Mouse (Mus musculus): ENCODE measurements around the gene Dnhd1. TPM values are rescaled to one million over a fixed set of nuclear protein-coding genes. Genes with fewer than 3 reads are reported as not detected.
"Not testable (repeated sequence)": the region's sequence is repeated elsewhere in the genome, so short reads cannot be mapped to it uniquely, and the experiment has no call there.

Dnhd1 gene
- total RNA-seq, 2 experiments from 2014 or later = 5.5 to 6.5 TPM

DNA sequence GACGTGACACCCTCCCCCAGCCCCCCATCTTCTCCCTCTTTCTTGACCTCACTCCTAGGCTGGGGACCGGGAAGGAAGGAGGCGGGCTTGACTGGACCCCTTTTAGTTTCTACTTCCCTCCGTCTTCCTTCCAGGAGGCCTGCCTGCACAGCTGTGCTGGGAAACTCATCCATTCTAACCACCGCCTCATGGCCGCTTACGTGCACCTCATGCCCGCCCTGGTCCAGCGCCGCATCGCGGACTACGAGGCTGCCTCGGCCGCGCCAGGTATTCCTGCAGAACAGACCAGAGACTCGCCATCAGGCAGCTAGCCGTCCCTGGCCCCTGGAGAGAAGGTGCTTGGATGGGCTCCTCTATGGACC is 9.8 kb upstream of the Dnhd1 start:
- DNase-seq = no peak

DNA sequence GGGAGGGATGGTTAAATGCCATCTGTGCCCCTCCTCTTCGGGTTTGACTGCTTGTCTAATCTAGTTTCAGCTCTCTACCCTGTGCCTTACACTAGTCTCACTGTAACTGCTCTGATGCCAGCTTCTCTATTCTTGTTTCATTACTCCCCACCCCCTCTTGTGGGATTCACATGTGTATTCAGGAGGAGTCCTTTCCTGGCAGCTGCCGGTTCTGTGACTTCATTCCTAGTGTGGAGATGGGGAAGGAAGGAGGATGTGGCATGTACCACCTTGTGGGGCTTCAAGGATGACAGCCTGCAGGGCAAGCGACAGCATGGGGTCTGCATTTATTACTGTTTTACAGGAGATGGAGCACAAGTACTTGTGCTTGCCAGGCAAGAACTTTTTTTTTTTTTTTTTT is 8.7 kb upstream of the Dnhd1 start:
- DNase-seq = no peak

DNA sequence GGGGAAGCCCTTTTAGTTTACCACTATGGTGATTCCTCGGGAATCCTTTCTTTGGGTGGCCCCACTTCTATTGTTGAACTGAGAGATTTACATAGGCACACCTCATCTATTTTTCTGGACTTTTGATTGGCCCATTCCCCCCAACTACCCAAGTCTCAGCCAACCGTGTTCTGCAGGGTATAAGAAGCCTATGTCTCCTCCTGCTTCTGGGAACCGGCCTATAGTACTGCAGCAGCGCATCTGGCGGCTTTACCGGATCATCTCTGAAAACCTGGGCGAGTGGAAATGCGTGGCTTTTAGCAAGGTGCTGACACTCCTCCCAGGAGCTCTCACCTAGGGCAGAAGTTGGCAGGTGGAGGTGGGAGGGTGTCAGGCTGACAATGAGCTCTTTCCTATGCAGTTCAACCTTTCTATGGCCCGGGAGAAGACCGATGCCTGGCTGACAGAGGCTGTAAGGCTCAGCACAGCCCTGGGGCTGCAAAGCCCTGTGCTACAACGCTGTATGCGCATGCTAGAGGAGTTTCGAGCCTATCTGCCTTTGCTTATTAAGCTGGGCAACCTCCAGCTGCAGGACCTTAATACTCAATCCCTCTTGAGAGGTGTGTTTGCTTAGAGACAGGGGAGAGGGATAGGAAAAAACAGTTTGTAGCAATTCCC is 35.0 kb downstream of the Dnhd1 start:
- no peak for DNase-seq

DNA sequence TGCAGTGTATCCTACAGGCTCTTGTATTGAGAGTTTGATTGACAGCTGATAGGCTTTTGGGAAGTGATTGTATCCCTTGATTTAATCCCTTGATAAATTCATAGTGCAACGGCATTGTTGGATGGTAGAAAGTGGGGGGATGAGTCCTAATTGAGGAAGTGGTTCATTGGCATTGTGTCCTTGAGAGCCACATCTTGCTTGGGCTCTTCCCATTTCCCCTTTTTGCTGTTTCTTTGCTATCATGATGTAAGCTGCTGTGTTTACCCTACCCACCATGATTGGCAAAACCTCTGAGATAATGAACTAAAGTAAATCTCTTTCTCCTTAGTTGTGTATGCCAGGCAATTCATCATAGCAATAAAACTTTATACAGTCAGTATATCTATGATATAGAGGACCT is 40.2 kb downstream of the Dnhd1 start:
- DNase-seq = no peak

DNA sequence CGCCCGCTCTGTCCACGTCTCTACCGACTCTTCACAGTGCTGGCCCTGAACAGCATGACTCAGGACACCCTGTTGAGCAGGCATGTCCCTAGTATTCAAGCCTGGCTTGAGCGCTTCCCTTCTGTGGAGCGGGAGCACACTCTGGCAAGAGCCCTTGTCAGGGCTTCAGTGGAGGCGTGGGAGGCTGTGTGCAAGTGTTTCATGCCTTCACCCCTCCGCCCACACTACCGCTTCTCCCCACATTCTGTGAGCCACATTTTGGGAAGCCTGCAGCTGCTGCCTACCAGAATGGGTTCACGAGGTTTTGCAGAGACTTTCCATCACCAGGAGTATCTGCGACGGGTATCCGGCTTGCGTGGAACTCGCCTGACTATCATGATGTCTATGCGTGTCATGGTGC is 52.6 kb downstream of the Dnhd1 start:
- peak; percentile 27 to 40 for DNase-seq

- DNase-seq = no peak
Observed at GRCm38 (mm10) chr7:105703816-105704215, 53.2 kb downstream of the Dnhd1 start.

- no peak for DNase-seq
Observed at GRCm38 (mm10) chr7:105708733-105709132, 58.1 kb downstream of the Dnhd1 start.

- no peak for DNase-seq
Observed at GRCm38 (mm10) chr7:105715366-105715765, 64.7 kb downstream of the Dnhd1 start.

- DNase-seq = no peak
Observed at GRCm38 (mm10) chr7:105721916-105722315, 71.3 kb downstream of the Dnhd1 start.

GRCm38 (mm10) chr7:105726144-105726979 is 75.7 kb downstream of the Dnhd1 start:
- DNase-seq = peak; percentile 35 to 42

DNA sequence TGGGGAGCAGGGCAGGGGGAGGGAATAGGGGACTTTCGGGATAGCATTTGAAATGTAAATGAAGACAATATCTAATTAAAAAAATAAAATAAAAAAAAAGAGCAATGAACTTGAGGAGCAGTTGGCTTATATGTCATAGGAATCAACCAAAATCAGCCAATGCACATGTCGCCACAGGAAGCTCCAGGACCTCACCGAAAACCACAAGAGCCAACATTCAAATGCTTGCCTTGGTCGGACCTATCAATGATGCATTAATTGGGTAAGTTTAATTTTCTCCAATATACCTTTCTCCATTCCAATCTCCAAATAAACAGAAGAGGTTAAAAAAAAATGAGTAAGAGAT is 76.3 kb downstream of the Dnhd1 start:
- no peak for DNase-seq

DNA sequence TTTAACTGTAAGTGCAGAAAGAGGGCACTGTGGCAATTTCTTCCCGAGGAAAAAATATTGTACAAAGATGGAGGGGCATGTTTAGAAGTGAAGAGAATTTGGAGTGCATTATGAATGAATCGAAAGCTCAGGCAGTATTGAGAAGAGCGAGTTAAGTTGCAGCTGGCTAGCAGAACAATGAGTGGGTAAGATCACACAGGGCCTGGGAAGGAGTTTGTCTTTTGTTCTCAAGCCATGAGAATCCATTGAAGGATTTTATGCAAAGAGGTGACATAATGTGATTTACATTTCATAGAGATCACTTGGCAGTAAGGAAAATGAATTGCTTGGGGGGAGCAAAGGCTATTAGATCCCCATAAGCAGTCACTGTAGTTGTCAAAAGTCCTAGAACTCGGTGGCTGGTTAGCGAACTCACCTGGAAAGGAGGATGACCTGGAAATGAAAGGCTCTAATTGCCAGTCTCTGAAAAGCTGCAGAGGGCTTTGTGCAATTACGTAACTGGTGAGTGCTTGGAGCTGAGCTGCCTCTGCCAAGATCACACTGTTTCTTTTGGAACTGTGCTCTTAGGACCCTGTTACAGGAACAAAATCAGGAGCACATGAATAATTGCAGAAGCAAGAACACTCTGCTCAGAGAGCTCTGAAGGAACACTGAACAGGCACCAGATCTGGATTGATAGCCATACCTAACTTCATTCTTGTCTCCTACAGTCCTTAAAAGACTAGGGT is 78.2 kb downstream of the Dnhd1 start:
- peak; percentile 31 to 37 for DNase-seq

- no peak for DNase-seq
Observed at GRCm38 (mm10) chr7:105733836-105734235, 83.2 kb downstream of the Dnhd1 start.

GRCm38 (mm10) chr7:105734826-105735225 is 84.2 kb downstream of the Dnhd1 start:
- no peak for DNase-seq

DNA sequence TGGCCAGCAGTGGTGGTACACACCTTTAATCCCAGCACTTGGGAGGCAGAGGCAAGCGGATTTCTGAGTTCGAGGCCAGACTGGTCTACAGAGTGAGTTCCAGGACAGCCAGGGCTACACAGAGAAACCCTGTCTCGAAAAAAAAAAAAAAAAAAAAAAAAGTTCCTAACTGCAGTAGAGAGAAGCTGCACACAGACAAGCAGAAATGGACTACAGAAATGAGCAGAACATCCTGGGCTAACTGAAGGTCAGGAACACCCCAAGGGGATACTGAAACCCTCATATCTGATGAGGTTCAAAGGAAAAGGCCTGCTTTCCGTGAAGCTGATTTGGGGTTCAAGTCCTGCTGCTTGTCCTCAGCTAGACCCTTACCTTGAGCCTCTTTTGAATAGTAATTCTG is 84.8 kb downstream of the Dnhd1 start:
- not testable (repeated sequence) for DNase-seq

DNA sequence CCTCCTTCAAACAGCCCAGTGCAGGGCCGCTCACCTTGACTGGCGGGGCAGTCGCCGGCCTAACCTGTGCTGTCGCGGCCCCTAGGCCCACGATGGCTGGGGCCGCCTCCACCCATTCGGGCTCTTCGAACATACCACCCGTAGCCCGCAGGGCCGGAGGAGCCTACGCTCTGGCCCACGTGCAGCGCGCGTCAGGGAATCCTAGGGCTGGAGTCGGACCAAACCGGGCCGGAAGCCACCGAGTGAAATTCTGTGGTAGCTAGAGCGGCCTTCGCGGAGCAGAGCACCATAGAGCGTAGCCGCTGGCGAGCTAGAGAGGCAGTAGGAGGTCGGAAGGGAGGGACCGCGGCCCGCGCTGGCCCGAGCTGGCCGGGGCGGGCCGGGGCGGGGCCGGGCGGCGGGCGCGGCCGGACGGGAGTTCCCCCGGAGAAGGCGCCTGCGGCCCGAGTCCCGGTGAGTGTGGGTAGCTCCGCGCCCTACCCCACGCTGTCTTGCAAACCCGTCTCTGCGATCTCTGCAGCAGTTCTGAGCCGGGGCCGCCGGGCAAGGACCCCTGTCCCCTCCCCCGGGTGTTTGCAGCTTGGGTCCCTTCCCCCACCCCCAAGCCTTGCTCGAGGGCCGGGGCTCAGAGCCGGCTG is 85.8 kb downstream of the Dnhd1 start, which contains the start of gene Ilk:
TSS of gene Ilk (plus strand) at position 329 of the 638 bp plus-strand sequence.
- peak; percentile 91 to 92 for DNase-seq

- DNase-seq = peak; percentile 28 to 46
Observed at GRCm38 (mm10) chr7:105736911-105737521, 86.4 kb downstream of the Dnhd1 start, which contains the start of gene Rrp8. Rrp8 (minus strand) TSS chr7:105737385.

DNA sequence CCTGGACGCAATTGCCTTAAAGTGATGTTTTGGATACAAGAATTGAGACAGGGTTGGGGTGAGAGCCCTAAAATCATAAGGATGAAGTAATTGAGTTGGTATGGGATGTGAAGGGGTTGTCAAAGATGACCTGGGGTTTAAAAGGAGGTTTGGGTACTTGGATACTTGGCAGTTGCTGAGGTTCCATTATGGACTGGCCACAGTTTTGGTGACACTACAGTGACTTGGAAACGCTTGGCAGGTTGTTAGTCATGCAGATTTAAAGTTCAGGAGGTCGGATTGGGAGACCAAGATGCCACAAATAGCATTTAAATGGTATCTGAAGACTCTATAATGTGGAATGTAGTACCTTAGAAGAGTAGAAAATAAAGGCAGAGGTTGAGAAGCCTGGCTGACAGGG is 87.0 kb downstream of the Dnhd1 start:
- DNase-seq = no peak

- no peak for DNase-seq
Observed at GRCm38 (mm10) chr7:105738286-105738685, 87.7 kb downstream of the Dnhd1 start.

- DNase-seq = no peak
Observed at GRCm38 (mm10) chr7:105738948-105739347, 88.3 kb downstream of the Dnhd1 start.

- no peak for DNase-seq
Observed at GRCm38 (mm10) chr7:105740089-105740795, 89.6 kb downstream of the Dnhd1 start.

DNA sequence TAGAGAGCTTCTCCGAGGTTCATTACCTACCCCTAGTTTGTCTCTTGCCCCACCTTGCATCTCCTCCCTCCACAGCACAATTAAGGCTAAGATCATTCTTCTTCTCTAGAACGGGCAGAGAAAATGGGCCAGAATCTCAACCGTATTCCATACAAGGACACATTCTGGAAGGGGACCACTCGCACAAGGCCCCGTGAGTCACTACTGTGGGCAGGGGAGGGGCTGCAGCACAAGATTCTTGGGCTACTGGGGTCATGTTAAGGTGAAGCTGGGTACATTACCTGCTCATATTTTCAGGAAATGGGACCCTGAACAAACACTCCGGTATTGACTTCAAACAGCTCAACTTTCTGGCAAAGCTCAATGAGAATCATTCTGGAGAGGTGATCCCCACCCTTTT is 90.2 kb downstream of the Dnhd1 start:
- DNase-seq = no peak

All from layer of hippocampus, postnatal 36 days (tissue).